Mouse (Mus musculus): ENCODE data around the gene Pttg1.

Gene Pttg1

GRCm38 (mm10) chr11:43371807-43372206 lies 54.2 kb downstream of the Pttg1 start:
- DNase-seq, result no peak
